Mouse (Mus musculus): Measurements from ENCODE around the gene H2-DMb1. TPM values are rescaled to one million over a fixed set of nuclear protein-coding genes. Genes with fewer than 3 reads are reported as not detected.
A peak's percentile ranks its signal among the peaks of the same experiment; 100 is the strongest.

The H2-DMb1 gene
- polyA plus RNA-seq, 1 experiment from 2014 or later = 1.6 TPM

- 5% methylated on average over 14 of the region's 14 CpGs for WGBS
- no peaks in the 10 kb centered on the region for H3K9me3 ChIP-seq (ENCODE audit: control insufficient read depth, low read depth, low read length)
- 0 out of 2 replicates have a peak, but pooled peaks cover 2% of the 10 kb centered on the region for H3K27me3 ChIP-seq (ENCODE audit: control insufficient read depth, insufficient read depth, low read length)
- no peak overlapping the region for H3K27ac ChIP-seq (ENCODE audit: low read length)
- peak; percentile 49; the same call in 1 of the 2 replicates for ATAC-seq (ENCODE audit: insufficient number of reproducible peaks, insufficient read depth, low FRiP score, low read depth)
- peak overlapping the region; percentile 91 for H3K4me2 ChIP-seq (replicated peaks; ENCODE audit: low read depth, low read length)
- H3K4me3 ChIP-seq (ENCODE audit: low read depth, low read length) = peak overlapping the region; percentile 56
- H3K36me3 ChIP-seq (ENCODE audit: control insufficient read depth, insufficient read depth, low read length) = no peaks in the 10 kb centered on the region
- peak overlapping the region; percentile 36; the same call in 1 of the 2 replicates for H3K9ac ChIP-seq (replicated peaks; ENCODE audit: low read depth, low read length)
- peaks cover 4% of the 10 kb centered on the region; the same call in 1 of the 2 replicates for H3K4me1 ChIP-seq (ENCODE audit: control insufficient read depth, insufficient read depth, low read length)
Observed at GRCm38 (mm10) chr17:34186885-34187260, 34.0 kb downstream of the H2-DMb1 start.

GRCm38 (mm10) chr17:34187261-34187916, 34.5 kb downstream of the H2-DMb1 start, which contains the start of the genes Tap1 and Psmb9:
TSS of gene Tap1 (plus strand) at chr17:34187553.
TSS of gene Psmb9 (minus strand) at chr17:34187764.
- WGBS = under 1% methylated on average over 46 of the region's 46 CpGs
- H3K4me2 ChIP-seq (replicated peaks; ENCODE audit: low read depth, low read length) = peak within 1 kb of the TSS; percentile 91
- no peaks in the 10 kb centered on the region for H3K36me3 ChIP-seq (ENCODE audit: control insufficient read depth, insufficient read depth, low read length)
- peak within 1 kb of the TSS; percentile 50 for H3K9ac ChIP-seq (replicated peaks; ENCODE audit: low read depth, low read length)
- H3K4me3 ChIP-seq (ENCODE audit: low read depth, low read length) = peak within 1 kb of the TSS; percentile 56
- no peaks in the 10 kb centered on the region for H3K9me3 ChIP-seq (ENCODE audit: control insufficient read depth, low read depth, low read length)
- peak within 1 kb of the TSS; percentile 67; the same call in 1 of the 2 replicates for H3K27ac ChIP-seq (ENCODE audit: low read length)
- peak; percentile 95 for ATAC-seq (ENCODE audit: insufficient number of reproducible peaks, insufficient read depth, low FRiP score, low read depth)
- peaks cover 4% of the 10 kb centered on the region; the same call in 1 of the 2 replicates for H3K4me1 ChIP-seq (ENCODE audit: control insufficient read depth, insufficient read depth, low read length)
- H3K27me3 ChIP-seq (ENCODE audit: control insufficient read depth, insufficient read depth, low read length) = 0 out of 2 replicates have a peak, but pooled peaks cover 7% of the 10 kb centered on the region

GRCm38 (mm10) chr17:34188010-34188409, 35.1 kb downstream of the H2-DMb1 start:
- Histone ChIP-seq H3K4me2 (replicated peaks; ENCODE audit: low read depth, low read length) (peak overlapping the region; percentile 91), H3K27me3 (ENCODE audit: control insufficient read depth, insufficient read depth, low read length) (0 out of 2 replicates have a peak, but pooled peaks cover 7% of the 10 kb centered on the region), H3K36me3 (ENCODE audit: control insufficient read depth, insufficient read depth, low read length) (no peaks in the 10 kb centered on the region), H3K9ac (replicated peaks; ENCODE audit: low read depth, low read length) (peak overlapping the region; percentile 50), H3K27ac (ENCODE audit: low read length) (peak overlapping the region; percentile 67; the same call in 1 of the 2 replicates), H3K9me3 (ENCODE audit: control insufficient read depth, low read depth, low read length) (no peaks in the 10 kb centered on the region), H3K4me1 (ENCODE audit: control insufficient read depth, insufficient read depth, low read length) (peaks cover 4% of the 10 kb centered on the region; the same call in 1 of the 2 replicates), H3K4me3 (ENCODE audit: low read depth, low read length) (peak overlapping the region; percentile 56)
- 6% methylated on average over 20 of the region's 20 CpGs for WGBS
- no peak for ATAC-seq (ENCODE audit: insufficient number of reproducible peaks, insufficient read depth, low FRiP score, low read depth)

- H3K4me1 ChIP-seq (ENCODE audit: control insufficient read depth, insufficient read depth, low read length) = peaks cover 4% of the 10 kb centered on the region; the same call in 1 of the 2 replicates
Observed at GRCm38 (mm10) chr17:34188986-34189385, 36.1 kb downstream of the H2-DMb1 start.

GRCm38 (mm10) chr17:34192852-34193251, 40.0 kb downstream of the H2-DMb1 start:
- H3K4me2 ChIP-seq (replicated peaks; ENCODE audit: low read depth, low read length) = no peak overlapping the region
- no peak for ATAC-seq (ENCODE audit: insufficient number of reproducible peaks, insufficient read depth, low FRiP score, low read depth)
- WGBS = 21% methylated on average over 16 of the region's 16 CpGs
- no peak overlapping the region for H3K27ac ChIP-seq (ENCODE audit: low read length)
- no peaks in the 10 kb centered on the region for H3K36me3 ChIP-seq (ENCODE audit: control insufficient read depth, insufficient read depth, low read length)
- H3K9me3 ChIP-seq (ENCODE audit: control insufficient read depth, low read depth, low read length) = no peaks in the 10 kb centered on the region
- H3K27me3 ChIP-seq (ENCODE audit: control insufficient read depth, insufficient read depth, low read length) = peaks cover 33% of the 10 kb centered on the region
- peaks cover 3% of the 10 kb centered on the region; the same call in 1 of the 2 replicates for H3K4me1 ChIP-seq (ENCODE audit: control insufficient read depth, insufficient read depth, low read length)
- H3K4me3 ChIP-seq (ENCODE audit: low read depth, low read length) = no peak overlapping the region
- H3K9ac ChIP-seq (replicated peaks; ENCODE audit: low read depth, low read length) = no peak overlapping the region

More at GRCm38 (mm10) chr17:34188986-34189385, 36.1 kb downstream of the H2-DMb1 start:
- Histone ChIP-seq H3K4me3 (ENCODE audit: low read depth, low read length) (no peak overlapping the region), H3K9ac (replicated peaks; ENCODE audit: low read depth, low read length) (no peak overlapping the region), H3K27ac (ENCODE audit: low read length) (no peak overlapping the region), H3K9me3 (ENCODE audit: control insufficient read depth, low read depth, low read length) (no peaks in the 10 kb centered on the region), H3K4me2 (replicated peaks; ENCODE audit: low read depth, low read length) (no peak overlapping the region), H3K27me3 (ENCODE audit: control insufficient read depth, insufficient read depth, low read length) (0 out of 2 replicates have a peak, but pooled peaks cover 10% of the 10 kb centered on the region), H3K36me3 (ENCODE audit: control insufficient read depth, insufficient read depth, low read length) (no peaks in the 10 kb centered on the region)
- WGBS = 76% methylated on average over 6 of the region's 6 CpGs
- no peak for ATAC-seq (ENCODE audit: insufficient number of reproducible peaks, insufficient read depth, low FRiP score, low read depth)

- 53% methylated on average over 8 of the region's 8 CpGs for WGBS
- Histone ChIP-seq H3K27ac (ENCODE audit: low read length) (no peak overlapping the region), H3K4me2 (replicated peaks; ENCODE audit: low read depth, low read length) (no peak overlapping the region), H3K9me3 (ENCODE audit: control insufficient read depth, low read depth, low read length) (no peaks in the 10 kb centered on the region), H3K4me1 (ENCODE audit: control insufficient read depth, insufficient read depth, low read length) (0 out of 2 replicates have a peak, but pooled peaks cover 5% of the 10 kb centered on the region), H3K4me3 (ENCODE audit: low read depth, low read length) (no peak overlapping the region), H3K27me3 (ENCODE audit: control insufficient read depth, insufficient read depth, low read length) (peaks cover 39% of the 10 kb centered on the region), H3K36me3 (ENCODE audit: control insufficient read depth, insufficient read depth, low read length) (no peaks in the 10 kb centered on the region), H3K9ac (replicated peaks; ENCODE audit: low read depth, low read length) (no peak overlapping the region)
- ATAC-seq (ENCODE audit: insufficient number of reproducible peaks, insufficient read depth, low FRiP score, low read depth) = no peak
Observed at GRCm38 (mm10) chr17:34193468-34193867, 40.6 kb downstream of the H2-DMb1 start.

- H3K9me3 ChIP-seq (ENCODE audit: control insufficient read depth, low read depth, low read length) = no peaks in the 10 kb centered on the region
- ATAC-seq (ENCODE audit: insufficient number of reproducible peaks, insufficient read depth, low FRiP score, low read depth) = no peak
- no peaks in the 10 kb centered on the region for H3K36me3 ChIP-seq (ENCODE audit: control insufficient read depth, insufficient read depth, low read length)
- H3K4me3 ChIP-seq (ENCODE audit: low read depth, low read length) = no peak overlapping the region
- no peak overlapping the region for H3K4me2 ChIP-seq (replicated peaks; ENCODE audit: low read depth, low read length)
- WGBS = 78% methylated on average over 4 of the region's 4 CpGs
- 0 out of 2 replicates have a peak, but pooled peaks cover 5% of the 10 kb centered on the region for H3K4me1 ChIP-seq (ENCODE audit: control insufficient read depth, insufficient read depth, low read length)
- peaks cover 42% of the 10 kb centered on the region for H3K27me3 ChIP-seq (ENCODE audit: control insufficient read depth, insufficient read depth, low read length)
- H3K9ac ChIP-seq (replicated peaks; ENCODE audit: low read depth, low read length) = no peak overlapping the region
- H3K27ac ChIP-seq (ENCODE audit: low read length) = no peak overlapping the region
Observed at GRCm38 (mm10) chr17:34194723-34195122, 41.9 kb downstream of the H2-DMb1 start.

- Histone ChIP-seq H3K4me1 (ENCODE audit: control insufficient read depth, insufficient read depth, low read length) (0 out of 2 replicates have a peak, but pooled peaks cover 5% of the 10 kb centered on the region), H3K9ac (replicated peaks; ENCODE audit: low read depth, low read length) (no peak overlapping the region), H3K4me2 (replicated peaks; ENCODE audit: low read depth, low read length) (no peak overlapping the region), H3K36me3 (ENCODE audit: control insufficient read depth, insufficient read depth, low read length) (no peaks in the 10 kb centered on the region), H3K27ac (ENCODE audit: low read length) (no peak overlapping the region), H3K27me3 (ENCODE audit: control insufficient read depth, insufficient read depth, low read length) (peaks cover 42% of the 10 kb centered on the region), H3K9me3 (ENCODE audit: control insufficient read depth, low read depth, low read length) (no peaks in the 10 kb centered on the region), H3K4me3 (ENCODE audit: low read depth, low read length) (no peak overlapping the region)
- 39% methylated on average over 12 of the region's 12 CpGs for WGBS
- ATAC-seq (ENCODE audit: insufficient number of reproducible peaks, insufficient read depth, low FRiP score, low read depth) = no peak; the same call in 1 of the 2 replicates
Observed at GRCm38 (mm10) chr17:34196491-34196890, 43.6 kb downstream of the H2-DMb1 start.
